Mouse (Mus musculus): ENCODE measurements at regions not wholly inside any gene's neighbourhood (a gene's known extent, or its start where the extent isn't known, plus 50 kb on each side); places are given as distances from the start of the nearest gene placed in this dataset.
A peak's percentile ranks its signal among the peaks of the same experiment; 100 is the strongest.

DNA sequence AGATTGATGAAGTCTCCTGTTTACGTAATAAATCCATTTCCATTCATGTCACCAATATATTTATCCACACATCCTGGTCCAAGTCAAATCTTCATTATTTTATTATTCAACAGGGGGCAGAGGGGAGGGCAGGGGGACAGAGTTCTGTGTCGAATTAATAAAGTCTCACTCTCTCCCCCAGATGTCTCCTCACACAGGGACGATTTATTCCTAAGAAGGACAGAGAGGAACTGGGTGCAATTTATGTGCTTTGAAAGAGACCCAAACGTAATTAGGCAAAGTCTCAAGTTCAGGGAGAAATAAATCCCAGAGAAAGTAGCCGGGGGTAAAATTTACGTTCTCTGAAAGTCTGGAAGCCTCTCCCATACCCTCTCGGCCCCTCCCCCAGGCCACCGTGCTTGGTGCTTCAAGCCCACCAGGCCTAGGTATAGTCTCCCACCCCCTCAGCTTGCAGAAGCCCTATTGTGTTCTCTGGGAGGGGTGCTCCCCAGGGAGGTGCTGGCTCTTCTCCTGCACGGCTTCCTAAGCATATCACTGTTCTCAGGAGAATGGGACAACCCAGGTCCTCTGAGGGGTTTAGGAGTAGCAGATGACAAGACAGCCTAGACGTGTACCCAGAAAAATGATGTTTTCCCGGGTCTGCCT, 176.6 kb downstream of the Cyp26b1 start:
- TF ChIP-seq POU5F1 (IDR thresholded peaks at IDR 0.05; ENCODE audit: borderline replicate concordance, low read length) (no peak), CTCF (conservative IDR thresholded peaks at IDR 0.05; ENCODE audit: low read length) (no peak), NANOG (IDR thresholded peaks at IDR 0.05; ENCODE audit: borderline replicate concordance, low read length) (no peak)
- Histone ChIP-seq H3K36me3 (ENCODE audit: insufficient read depth, low read length) (no peaks in the 10 kb centered on the region), H3K27me3 (ENCODE audit: insufficient read depth, low read length) (no peaks in the 10 kb centered on the region), H3K4me3 (replicated peaks; ENCODE audit: low read length) (no peak overlapping the region), H3K4me1 (replicated peaks; ENCODE audit: low read depth, low read length) (no peaks in the 10 kb centered on the region), H3K9me3 (ENCODE audit: low read length) (no peaks in the 10 kb centered on the region)

GRCm38 (mm10) chr6:84414400-84414799, 179.3 kb downstream of the Cyp26b1 start:
- TF ChIP-seq POU5F1 (IDR thresholded peaks at IDR 0.05; ENCODE audit: borderline replicate concordance, low read length): no peak
- TF ChIP-seq CTCF (conservative IDR thresholded peaks at IDR 0.05; ENCODE audit: low read length): no peak
- TF ChIP-seq NANOG (IDR thresholded peaks at IDR 0.05; ENCODE audit: borderline replicate concordance, low read length): no peak
- Histone ChIP-seq H3K27me3 (ENCODE audit: insufficient read depth, low read length) (no peaks in the 10 kb centered on the region), H3K36me3 (ENCODE audit: insufficient read depth, low read length) (no peaks in the 10 kb centered on the region), H3K9me3 (ENCODE audit: low read length) (no peaks in the 10 kb centered on the region), H3K4me3 (replicated peaks; ENCODE audit: low read length) (no peak overlapping the region), H3K4me1 (replicated peaks; ENCODE audit: low read depth, low read length) (no peaks in the 10 kb centered on the region)

GRCm38 (mm10) chr6:84409863-84410513, 183.7 kb downstream of the Cyp26b1 start:
- Histone ChIP-seq H3K4me1 (replicated peaks; ENCODE audit: low read depth, low read length) (no peaks in the 10 kb centered on the region), H3K27me3 (ENCODE audit: insufficient read depth, low read length) (peaks cover 13% of the 10 kb centered on the region), H3K4me3 (replicated peaks; ENCODE audit: low read length) (no peak overlapping the region), H3K36me3 (ENCODE audit: insufficient read depth, low read length) (no peaks in the 10 kb centered on the region), H3K9me3 (ENCODE audit: low read length) (no peaks in the 10 kb centered on the region)
- TF ChIP-seq NANOG (IDR thresholded peaks at IDR 0.05; ENCODE audit: borderline replicate concordance, low read length) (no peak), POU5F1 (IDR thresholded peaks at IDR 0.05; ENCODE audit: borderline replicate concordance, low read length) (no peak), CTCF (conservative IDR thresholded peaks at IDR 0.05; ENCODE audit: low read length) (no peak)

DNA sequence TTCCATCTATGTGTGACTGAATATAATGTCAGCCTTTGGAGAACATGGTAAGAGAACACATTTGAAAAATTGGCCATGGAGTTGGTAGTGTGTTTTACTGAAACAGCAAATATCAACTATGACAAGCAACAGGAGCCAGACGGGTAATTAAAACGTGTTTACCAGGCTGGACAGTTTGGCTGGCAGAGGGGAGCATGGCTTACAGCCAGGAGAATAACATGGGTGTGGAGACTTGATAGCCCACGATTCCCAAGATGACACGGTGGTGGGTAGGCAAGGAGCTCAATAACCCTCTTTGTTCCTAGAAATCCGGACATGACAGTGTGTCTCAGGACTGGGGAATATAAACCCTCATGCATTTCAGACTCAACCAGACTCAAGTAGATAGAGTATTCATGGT, 185.2 kb downstream of the Cyp26b1 start:
- Histone ChIP-seq H3K36me3 (ENCODE audit: insufficient read depth, low read length) (no peaks in the 10 kb centered on the region), H3K4me1 (replicated peaks; ENCODE audit: low read depth, low read length) (no peaks in the 10 kb centered on the region), H3K9me3 (ENCODE audit: low read length) (no peaks in the 10 kb centered on the region), H3K4me3 (replicated peaks; ENCODE audit: low read length) (no peak overlapping the region), H3K27me3 (ENCODE audit: insufficient read depth, low read length) (peaks cover 13% of the 10 kb centered on the region)
- TF ChIP-seq POU5F1 (IDR thresholded peaks at IDR 0.05; ENCODE audit: borderline replicate concordance, low read length) (no peak), NANOG (IDR thresholded peaks at IDR 0.05; ENCODE audit: borderline replicate concordance, low read length) (no peak), CTCF (conservative IDR thresholded peaks at IDR 0.05; ENCODE audit: low read length) (no peak)

- H3K36me3 ChIP-seq (ENCODE audit: insufficient read depth, low read length): no peaks in the 10 kb centered on the region
- H3K4me3 ChIP-seq (replicated peaks; ENCODE audit: low read length): no peak overlapping the region
- peaks cover 13% of the 10 kb centered on the region for H3K27me3 ChIP-seq (ENCODE audit: insufficient read depth, low read length)
- H3K4me1 ChIP-seq (replicated peaks; ENCODE audit: low read depth, low read length): no peaks in the 10 kb centered on the region
- H3K9me3 ChIP-seq (ENCODE audit: low read length): no peaks in the 10 kb centered on the region
- TF ChIP-seq POU5F1 (IDR thresholded peaks at IDR 0.05; ENCODE audit: borderline replicate concordance, low read length) (no peak), CTCF (conservative IDR thresholded peaks at IDR 0.05; ENCODE audit: low read length) (peak; percentile 69)
These were observed 185.9 kb downstream of the Cyp26b1 start for GRCm38 (mm10) chr6:84407773-84408172.

DNA sequence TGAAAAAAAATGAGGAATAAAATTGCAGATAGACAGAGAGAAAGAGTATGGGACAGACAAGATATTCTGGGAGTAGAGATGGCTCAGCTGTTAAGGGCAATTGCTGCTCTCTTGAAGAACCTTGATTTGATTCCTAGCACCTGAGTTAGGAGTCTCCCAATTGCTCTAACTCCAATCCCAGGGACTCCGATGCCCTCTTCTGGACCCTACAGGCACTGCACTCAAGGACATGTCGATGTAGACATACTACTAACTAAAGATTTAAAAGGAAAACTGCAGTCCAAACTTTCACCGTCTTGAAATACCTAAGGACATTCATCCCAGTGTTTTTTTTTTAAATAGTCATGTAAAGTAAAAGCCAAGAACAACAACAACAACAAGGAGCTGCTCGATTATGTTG, 189.0 kb downstream of the Cyp26b1 start:
- Histone ChIP-seq H3K36me3 (ENCODE audit: insufficient read depth, low read length) (no peaks in the 10 kb centered on the region), H3K27me3 (ENCODE audit: insufficient read depth, low read length) (peaks cover 13% of the 10 kb centered on the region), H3K4me1 (replicated peaks; ENCODE audit: low read depth, low read length) (no peaks in the 10 kb centered on the region), H3K9me3 (ENCODE audit: low read length) (no peaks in the 10 kb centered on the region), H3K4me3 (replicated peaks; ENCODE audit: low read length) (no peak overlapping the region)
- TF ChIP-seq CTCF (conservative IDR thresholded peaks at IDR 0.05; ENCODE audit: low read length) (peak; percentile 64), POU5F1 (IDR thresholded peaks at IDR 0.05; ENCODE audit: borderline replicate concordance, low read length) (no peak)

- H3K36me3 ChIP-seq (ENCODE audit: insufficient read depth, low read length): no peaks in the 10 kb centered on the region
- no peak overlapping the region for H3K4me3 ChIP-seq (replicated peaks; ENCODE audit: low read length)
- no peaks in the 10 kb centered on the region for H3K4me1 ChIP-seq (replicated peaks; ENCODE audit: low read depth, low read length)
- no peaks in the 10 kb centered on the region for H3K9me3 ChIP-seq (ENCODE audit: low read length)
- H3K27me3 ChIP-seq (ENCODE audit: insufficient read depth, low read length): peaks cover 13% of the 10 kb centered on the region
- TF ChIP-seq CTCF (conservative IDR thresholded peaks at IDR 0.05; ENCODE audit: low read length): no peak
These were observed 191.3 kb downstream of the Cyp26b1 start for GRCm38 (mm10) chr6:84402431-84402830.

GRCm38 (mm10) chr6:84394496-84395090, 199.1 kb downstream of the Cyp26b1 start:
- Histone ChIP-seq H3K36me3 (ENCODE audit: insufficient read depth, low read length) (no peaks in the 10 kb centered on the region), H3K4me1 (replicated peaks; ENCODE audit: low read depth, low read length) (no peaks in the 10 kb centered on the region), H3K27me3 (ENCODE audit: insufficient read depth, low read length) (peaks cover 3% of the 10 kb centered on the region; the same call in 1 of the 2 replicates), H3K4me3 (replicated peaks; ENCODE audit: low read length) (no peak overlapping the region), H3K9me3 (ENCODE audit: low read length) (no peaks in the 10 kb centered on the region)
- TF ChIP-seq POU5F1 (IDR thresholded peaks at IDR 0.05; ENCODE audit: borderline replicate concordance, low read length) (no peak), NANOG (IDR thresholded peaks at IDR 0.05; ENCODE audit: borderline replicate concordance, low read length) (no peak), CTCF (conservative IDR thresholded peaks at IDR 0.05; ENCODE audit: low read length) (no peak)

Data from E14TG2a.4 (cell line).